In genomic region chr11:85889730-85890562, GRCm38 (mm10) we compare ENCODE assay signal across 15 mouse cellular contexts. TPM values are rescaled to one million over a fixed set of nuclear protein-coding genes. Genes with fewer than 3 reads are reported as not detected.
DNase-seq lines count a peak whose midpoint lies in the region; ATAC-seq and TF ChIP-seq lines count a peak whose summit lies in the region.
"Had no signal": no experiment of that assay in that cellular context is flagged by ENCODE, and none has a peak within 500 bp of the region (broad histone marks: within the 10 kb centered on the region; RNA-seq: fewer than 3 reads in every experiment).

No protein-coding gene starts in this region.

- no peaks in the 10 kb centered on the region for H3K36me3 ChIP-seq in forebrain, embryonic 12.5 days (replicated peaks)
- H3K36me3 ChIP-seq in forebrain, embryonic 13.5 days (ENCODE audit: poor library complexity, severe bottlenecking): no peaks in the 10 kb centered on the region
- H3K36me3 ChIP-seq in liver, embryonic 11.5 days (ENCODE audit: control insufficient read depth, insufficient read depth, low read length): no peaks in the 10 kb centered on the region
- no peaks in the 10 kb centered on the region for H3K36me3 ChIP-seq in embryonic facial prominence, embryonic 12.5 days
- no peaks in the 10 kb centered on the region for H3K36me3 ChIP-seq in liver, postnatal 0 days (replicated peaks; ENCODE audit: insufficient read depth, low read length)
- H3K36me3 ChIP-seq: forebrain, embryonic 15.5 days had no signal

- H3K27ac ChIP-seq in forebrain, embryonic 12.5 days: no peak overlapping the region
- no peak overlapping the region for H3K27ac ChIP-seq in forebrain, embryonic 13.5 days
- no peak overlapping the region for H3K27ac ChIP-seq in liver, embryonic 11.5 days (ENCODE audit: low read depth, low read length)
- no peak overlapping the region for H3K27ac ChIP-seq in embryonic facial prominence, embryonic 12.5 days
- no peak overlapping the region for H3K27ac ChIP-seq in liver, postnatal 0 days (ENCODE audit: low read depth)
- H3K27ac ChIP-seq: forebrain, embryonic 15.5 days had no signal

- no peak for TF ChIP-seq CTCF in liver, postnatal 0 days (IDR thresholded peaks at IDR 0.05; ENCODE audit: low read depth)

- peak overlapping the region; percentile 4; the same call in 1 of the 2 replicates for H3K4me3 ChIP-seq in forebrain, embryonic 12.5 days (replicated peaks)
- no peak overlapping the region for H3K4me3 ChIP-seq in forebrain, embryonic 13.5 days
- H3K4me3 ChIP-seq in liver, embryonic 11.5 days (ENCODE audit: low read depth, low read length): peak overlapping the region; percentile 5; the same call in 1 of the 2 replicates
- H3K4me3 ChIP-seq in embryonic facial prominence, embryonic 12.5 days: peak overlapping the region; percentile 6; the same call in 1 of the 2 replicates
- H3K4me3 ChIP-seq in liver, postnatal 0 days (ENCODE audit: low read depth, low read length): peak overlapping the region; percentile 6; the same call in 1 of the 2 replicates
- H3K4me3 ChIP-seq: forebrain, embryonic 15.5 days had no signal

- WGBS in forebrain, embryonic 12.5 days: under 1% methylated on average over 47 of the region's 47 CpGs
- 1% methylated on average over 47 of the region's 47 CpGs for WGBS in forebrain, embryonic 13.5 days
- WGBS in liver, embryonic 11.5 days: 6% methylated on average over 47 of the region's 47 CpGs
- WGBS in embryonic facial prominence, embryonic 12.5 days: 2% methylated on average over 47 of the region's 47 CpGs
- WGBS in liver, postnatal 0 days (ENCODE audit: insufficient replicate concordance): 7% methylated on average over 47 of the region's 47 CpGs

- H3K4me2 ChIP-seq in forebrain, embryonic 12.5 days: no peak overlapping the region
- no peak overlapping the region for H3K4me2 ChIP-seq in forebrain, embryonic 13.5 days
- peak overlapping the region; percentile 5; the same call in 1 of the 2 replicates for H3K4me2 ChIP-seq in liver, embryonic 11.5 days
- 0 out of 2 replicates have a peak overlapping the region, but pooled peaks have one; percentile 10 for H3K4me2 ChIP-seq in embryonic facial prominence, embryonic 12.5 days (replicated peaks)
- H3K4me2 ChIP-seq in liver, postnatal 0 days (ENCODE audit: low read depth, low read length): no peak overlapping the region
- H3K4me2 ChIP-seq: forebrain, embryonic 15.5 days had no signal

- no peak for ATAC-seq in forebrain, embryonic 12.5 days (ENCODE audit: low FRiP score)
- no peak for ATAC-seq in forebrain, embryonic 13.5 days
- ATAC-seq in liver, embryonic 11.5 days (replicated peaks; ENCODE audit: low FRiP score): no peak
- ATAC-seq in embryonic facial prominence, embryonic 12.5 days (ENCODE audit: insufficient number of reproducible peaks, insufficient read depth, low FRiP score, low TSS enrichment): 0 out of 2 replicates have a peak, but pooled peaks have one; percentile 31
- no peak for ATAC-seq in liver, postnatal 0 days
- ATAC-seq: forebrain, embryonic 15.5 days; Patski had no signal

- H3K9me3 ChIP-seq in forebrain, embryonic 12.5 days: no peaks in the 10 kb centered on the region
- no peaks in the 10 kb centered on the region for H3K9me3 ChIP-seq in forebrain, embryonic 13.5 days (replicated peaks)
- no peaks in the 10 kb centered on the region for H3K9me3 ChIP-seq in liver, embryonic 11.5 days (ENCODE audit: control insufficient read depth, low read length)
- H3K9me3 ChIP-seq in embryonic facial prominence, embryonic 12.5 days: no peaks in the 10 kb centered on the region
- no peaks in the 10 kb centered on the region for H3K9me3 ChIP-seq in liver, postnatal 0 days (ENCODE audit: low read length)
- H3K9me3 ChIP-seq: forebrain, embryonic 15.5 days had no signal

- no peak overlapping the region for H3K9ac ChIP-seq in forebrain, embryonic 12.5 days
- no peak overlapping the region for H3K9ac ChIP-seq in forebrain, embryonic 13.5 days
- H3K9ac ChIP-seq in liver, embryonic 11.5 days (ENCODE audit: low read depth, low read length): no peak overlapping the region
- H3K9ac ChIP-seq in embryonic facial prominence, embryonic 12.5 days: no peak overlapping the region
- no peak overlapping the region for H3K9ac ChIP-seq in liver, postnatal 0 days (replicated peaks)
- H3K9ac ChIP-seq: forebrain, embryonic 15.5 days had no signal

- peaks cover 91% of the 10 kb centered on the region for H3K27me3 ChIP-seq in forebrain, embryonic 12.5 days
- peaks cover 95% of the 10 kb centered on the region for H3K27me3 ChIP-seq in forebrain, embryonic 13.5 days
- H3K27me3 ChIP-seq in liver, embryonic 11.5 days (replicated peaks; ENCODE audit: control insufficient read depth, insufficient read depth, low read length): peaks cover 97% of the 10 kb centered on the region
- H3K27me3 ChIP-seq in embryonic facial prominence, embryonic 12.5 days: peaks cover 87% of the 10 kb centered on the region
- H3K27me3 ChIP-seq in liver, postnatal 0 days (ENCODE audit: insufficient read depth, low read length): peaks cover 96% of the 10 kb centered on the region

- TF ChIP-seq EP300 in liver, postnatal 0 days (IDR thresholded peaks at IDR 0.05; ENCODE audit: low read depth): no peak

- peaks cover 27% of the 10 kb centered on the region for H3K4me1 ChIP-seq in forebrain, embryonic 12.5 days
- H3K4me1 ChIP-seq in forebrain, embryonic 13.5 days: peaks cover 11% of the 10 kb centered on the region
- peaks cover 13% of the 10 kb centered on the region for H3K4me1 ChIP-seq in liver, embryonic 11.5 days (replicated peaks; ENCODE audit: control insufficient read depth, insufficient read depth, low read length)
- peaks cover 19% of the 10 kb centered on the region for H3K4me1 ChIP-seq in embryonic facial prominence, embryonic 12.5 days
- no peaks in the 10 kb centered on the region for H3K4me1 ChIP-seq in liver, postnatal 0 days (ENCODE audit: insufficient read depth)

- DNase-seq in liver, embryonic 11.5 days (ENCODE audit: low spot score): no peak
- no peak for DNase-seq in liver
- DNase-seq in liver, postnatal 0 days: no peak
- DNase-seq in MN1 (ENCODE audit: low spot score): no peak
- DNase-seq in gastrocnemius, postnatal 10 days: no peak
- DNase-seq: adrenal gland, postnatal 36 days; cerebellum, adult 9-10 months had no signal

RNA-seq across cellular contexts. Expression of gene Tbx4, which starts 3.7 kb away (rescaled TPM):
- polyA plus RNA-seq in forebrain, embryonic 12.5 days (2016; fragmentation: Nextera tagmentation; extraction: Ambion mirVana): 0.23 and 0.42 TPM in 2 replicates
- 0.06 and 0.26 TPM in 2 replicates for polyA plus RNA-seq in forebrain, embryonic 13.5 days (2015; fragmentation: Nextera tagmentation; extraction: Ambion mirVana)
- polyA plus RNA-seq in liver, embryonic 11.5 days (2014; fragmentation: Nextera tagmentation; extraction: Ambion mirVana): 0.79 and 0.86 TPM in 2 replicates
- 2.2 and 2.4 TPM in 2 replicates for polyA plus RNA-seq in embryonic facial prominence, embryonic 12.5 days (2016; fragmentation: Nextera tagmentation; extraction: Ambion mirVana)
- polyA plus RNA-seq in liver, postnatal 0 days (2015; fragmentation: Nextera tagmentation; extraction: Ambion mirVana): not detected in 2 replicates
- 1 to 10 TPM; 3.0 to 4.4 TPM for total RNA-seq in gastrocnemius, postnatal 10 days (2021)
- total RNA-seq: adrenal gland, postnatal 36 days; megakaryocyte progenitor cell, adult 5-6 weeks had no signal
- polyA plus RNA-seq: Patski; stomach, embryonic 14.5 days had no signal

RNA-seq across cellular contexts. Expression of gene Gm11444, which starts 39.8 kb away (rescaled TPM):
- polyA plus RNA-seq in forebrain, embryonic 12.5 days (2016; fragmentation: Nextera tagmentation; extraction: Ambion mirVana): not detected in 2 replicates
- not detected in 2 replicates for polyA plus RNA-seq in forebrain, embryonic 13.5 days (2015; fragmentation: Nextera tagmentation; extraction: Ambion mirVana)
- not detected in 2 replicates for polyA plus RNA-seq in liver, embryonic 11.5 days (2014; fragmentation: Nextera tagmentation; extraction: Ambion mirVana)
- 0.43 TPM in 1 of 2 replicates, not detected in the other for polyA plus RNA-seq in embryonic facial prominence, embryonic 12.5 days (2016; fragmentation: Nextera tagmentation; extraction: Ambion mirVana)
- polyA plus RNA-seq in liver, postnatal 0 days (2015; fragmentation: Nextera tagmentation; extraction: Ambion mirVana): not detected in 2 replicates
- total RNA-seq in gastrocnemius, postnatal 10 days (2021): not detected
- total RNA-seq: adrenal gland, postnatal 36 days; hematopoietic stem cell, adult 5-6 weeks; megakaryocyte progenitor cell, adult 5-6 weeks had no signal
- polyA plus RNA-seq: forebrain, embryonic 15.5 days; Patski; stomach, embryonic 14.5 days had no signal

RNA-seq across cellular contexts. Expression of gene Tbx2, which starts 57.6 kb away (rescaled TPM):
- polyA plus RNA-seq in forebrain, embryonic 12.5 days (2016; fragmentation: Nextera tagmentation; extraction: Ambion mirVana): 0.81 and 1.0 TPM in 2 replicates
- 0.42 and 0.61 TPM in 2 replicates for polyA plus RNA-seq in forebrain, embryonic 13.5 days (2015; fragmentation: Nextera tagmentation; extraction: Ambion mirVana)
- 2.7 and 3.2 TPM in 2 replicates for polyA plus RNA-seq in liver, embryonic 11.5 days (2014; fragmentation: Nextera tagmentation; extraction: Ambion mirVana)
- 20.5 and 21.6 TPM in 2 replicates for polyA plus RNA-seq in embryonic facial prominence, embryonic 12.5 days (2016; fragmentation: Nextera tagmentation; extraction: Ambion mirVana)
- polyA plus RNA-seq in liver, postnatal 0 days (2015; fragmentation: Nextera tagmentation; extraction: Ambion mirVana): 0.66 and 0.75 TPM in 2 replicates
- 10 to 100 TPM; 11.0 to 14.3 TPM for total RNA-seq in gastrocnemius, postnatal 10 days (2021)
- total RNA-seq: megakaryocyte progenitor cell, adult 5-6 weeks had no signal

Comparison
In these comparisons a context has a peak if more than half of its experiments do, and no peak if none do; other contexts are left out.
1. H3K4me2 ChIP-seq: peak in liver, embryonic 11.5 days (single experiment) and embryonic facial prominence, embryonic 12.5 days (single experiment); none in forebrain, embryonic 12.5 days (single experiment), forebrain, embryonic 13.5 days (single experiment) and liver, postnatal 0 days (single experiment).